Mouse (Mus musculus) 416B (cell line): ENCODE measurements around the gene Abi3bp.

Experiments
- DNase-seq: peaks from one replicate; pipeline ENCODE4 v3.0.0; 2011; ENCODE audit warnings: low read depth

The Abi3bp gene

DNA sequence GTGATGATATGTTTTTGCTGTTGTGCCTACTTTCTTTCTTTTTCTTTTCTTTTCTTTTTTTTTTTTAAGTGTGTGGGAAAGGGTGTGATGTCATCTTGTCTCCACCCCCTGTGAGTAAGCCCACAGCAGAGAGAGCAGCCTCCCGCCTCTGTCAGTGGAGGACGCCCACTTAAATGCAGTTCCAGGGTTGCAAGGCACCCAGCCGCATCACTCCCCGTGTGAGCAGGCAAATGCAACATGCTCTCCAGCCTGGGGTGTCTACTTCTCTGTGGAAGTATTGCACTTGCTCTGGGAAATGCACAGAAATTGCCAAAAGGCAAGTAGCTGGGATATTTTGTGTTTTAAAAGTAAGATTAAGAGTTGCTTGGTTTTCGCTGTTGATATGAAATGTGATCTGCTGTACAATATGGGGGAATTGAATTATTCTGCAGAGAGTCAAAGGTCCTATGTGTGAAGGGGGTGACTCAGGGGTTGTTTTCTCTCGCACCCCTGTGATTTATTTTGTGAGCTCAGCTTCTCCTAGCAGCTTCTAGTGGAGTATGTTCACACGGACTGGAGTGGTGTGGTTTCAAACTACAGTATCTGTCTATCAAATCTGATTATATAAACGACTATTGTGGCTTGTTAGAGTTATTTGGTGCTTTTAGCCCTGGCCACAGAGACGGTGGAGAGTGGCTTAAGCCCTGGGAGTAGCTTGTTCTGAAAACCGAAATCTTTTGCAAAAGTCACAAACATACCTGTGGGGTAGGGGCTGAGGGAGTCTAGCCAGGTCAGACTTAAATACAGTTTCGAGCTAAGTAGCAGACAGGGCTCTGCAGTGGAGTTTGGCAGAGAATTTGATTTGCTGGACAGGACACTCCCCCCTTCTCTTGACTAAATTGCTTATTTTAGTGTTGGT lies at the start of gene Abi3bp:
Gene Abi3bp (plus strand): TSS at position 202 of the 898 bp plus-strand sequence.
- DNase-seq = no peak

DNA sequence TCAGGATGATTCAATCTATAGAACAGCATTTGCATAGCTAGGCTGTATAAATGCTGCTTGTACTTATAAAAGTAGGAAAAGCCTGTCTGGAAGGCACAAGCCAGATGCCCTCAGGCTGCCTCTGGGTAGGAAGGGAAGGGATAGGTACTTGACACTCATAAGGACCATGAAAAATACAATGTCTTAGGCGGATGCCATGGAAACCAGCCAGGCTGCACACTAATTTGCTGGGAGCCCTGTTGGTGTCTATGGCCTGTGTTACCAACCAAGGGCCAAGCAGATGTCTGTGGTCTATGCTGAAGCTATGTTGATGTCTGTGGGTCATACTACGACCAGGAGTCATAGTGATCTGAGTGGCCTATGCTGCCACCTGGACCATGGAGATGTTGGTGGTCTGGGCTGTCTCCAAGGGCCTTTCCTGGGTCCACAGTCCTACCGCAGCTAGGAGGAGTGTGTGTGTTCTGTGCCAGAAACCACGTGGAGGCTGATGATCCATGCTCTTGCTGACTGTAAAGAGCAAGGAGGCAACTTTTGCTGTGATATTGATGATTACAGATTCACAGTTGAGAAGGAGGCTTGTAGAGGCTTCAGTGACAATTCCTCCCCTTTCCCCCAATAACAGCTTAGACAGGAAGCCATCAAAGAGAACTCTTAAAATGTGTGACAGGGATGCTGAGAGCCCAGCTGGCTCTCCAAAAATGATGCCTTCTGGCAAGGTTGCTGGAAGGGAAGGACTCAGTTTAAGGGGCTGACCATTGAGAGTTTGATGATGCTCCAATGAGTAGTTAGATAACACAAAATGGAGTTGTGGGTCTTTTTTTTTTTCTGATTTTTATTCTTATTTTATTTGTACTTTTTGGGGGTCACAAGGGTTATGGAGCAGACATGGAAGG lies 42.1 kb upstream of the Abi3bp start:
- no peak for DNase-seq

DNA sequence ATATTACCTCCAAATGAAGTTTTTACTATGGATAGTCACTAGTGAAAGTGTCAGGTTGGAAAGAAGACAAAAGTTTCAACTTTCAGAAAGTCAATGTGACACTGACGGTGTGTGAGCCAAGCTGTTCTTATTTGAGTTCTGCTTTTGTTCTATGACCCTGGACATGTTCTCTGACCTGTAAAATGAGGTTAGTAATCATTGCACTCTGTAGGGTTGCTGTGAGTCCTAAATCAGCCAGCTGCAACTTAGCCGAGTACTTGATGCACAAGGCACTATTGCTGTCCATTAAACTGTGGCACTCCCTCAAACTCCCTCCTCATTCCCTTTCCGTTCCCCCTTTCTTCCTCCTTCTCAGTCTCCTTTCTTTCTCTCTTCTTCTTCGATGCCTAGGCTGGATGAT lies 37.4 kb upstream of the Abi3bp start:
- no peak for DNase-seq

DNA sequence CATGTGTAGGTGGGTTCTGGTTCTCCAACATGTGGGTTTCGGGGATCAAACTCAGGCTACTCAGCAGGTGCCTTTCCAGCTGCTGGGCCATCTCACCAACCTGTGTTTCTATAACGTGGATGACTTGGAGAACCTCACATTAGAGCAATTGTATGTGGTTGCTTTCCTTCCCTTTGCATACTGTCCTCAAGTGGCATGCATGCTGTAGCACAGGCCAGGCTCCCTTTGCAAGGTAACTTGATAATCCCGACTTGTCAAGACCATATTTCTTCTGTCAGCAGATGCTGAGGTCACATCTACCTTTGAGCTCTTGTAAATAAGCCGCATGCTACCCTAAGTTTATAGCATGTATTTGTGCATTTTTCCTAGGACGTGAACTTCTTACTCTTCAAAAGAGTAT lies 36.6 kb upstream of the Abi3bp start:
- DNase-seq = no peak

DNA sequence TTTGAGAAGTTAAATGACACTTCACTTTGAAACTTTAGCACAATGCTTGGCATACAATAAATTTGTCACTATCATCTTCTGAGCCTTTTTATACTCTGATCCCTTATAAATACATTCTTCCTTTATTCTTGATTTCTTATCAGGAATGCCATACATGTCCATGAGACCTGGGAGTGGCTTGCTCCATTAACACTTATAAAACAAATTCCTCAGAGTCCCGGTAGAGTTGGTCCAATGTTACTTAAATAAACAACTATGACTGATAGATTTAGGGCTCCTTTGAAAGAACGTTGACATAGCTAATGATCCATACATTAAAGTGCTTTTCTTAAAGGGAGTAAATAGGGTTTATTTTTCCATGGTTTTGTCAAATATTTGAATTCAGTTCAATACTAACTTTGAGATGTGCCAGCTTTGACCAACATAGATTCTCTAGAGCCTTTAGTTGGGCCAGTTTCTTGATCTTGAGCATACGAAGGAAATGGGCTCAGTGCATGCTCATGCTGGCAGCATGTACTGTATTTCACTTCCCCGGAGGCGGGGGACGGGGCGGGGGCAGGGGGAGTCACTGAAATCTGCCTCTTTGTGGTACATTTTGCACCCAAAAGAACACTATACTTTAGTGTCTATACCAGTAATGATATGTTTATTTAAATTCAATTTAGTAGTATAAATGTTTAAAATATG lies 35.9 kb upstream of the Abi3bp start:
- DNase-seq = no peak

DNA sequence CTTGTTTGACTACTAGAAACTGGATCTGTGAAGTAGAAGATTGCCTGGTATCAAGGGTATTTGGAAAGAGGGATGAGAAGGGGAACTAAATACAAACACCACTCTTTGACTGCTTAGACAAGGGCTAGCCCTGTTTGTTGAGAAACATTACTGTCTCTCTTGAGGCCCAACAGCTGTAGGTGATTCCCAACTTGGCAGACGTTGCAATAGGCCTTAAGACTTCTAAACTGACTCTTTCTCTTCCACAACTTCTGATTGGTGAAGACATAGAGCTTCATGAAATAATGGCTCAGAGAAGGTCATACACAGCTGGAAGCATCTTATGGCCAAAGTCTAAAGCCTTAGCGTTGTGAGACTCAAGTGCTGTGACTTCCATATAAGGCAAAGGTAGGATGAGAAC lies 26.2 kb upstream of the Abi3bp start:
- no peak for DNase-seq

DNA sequence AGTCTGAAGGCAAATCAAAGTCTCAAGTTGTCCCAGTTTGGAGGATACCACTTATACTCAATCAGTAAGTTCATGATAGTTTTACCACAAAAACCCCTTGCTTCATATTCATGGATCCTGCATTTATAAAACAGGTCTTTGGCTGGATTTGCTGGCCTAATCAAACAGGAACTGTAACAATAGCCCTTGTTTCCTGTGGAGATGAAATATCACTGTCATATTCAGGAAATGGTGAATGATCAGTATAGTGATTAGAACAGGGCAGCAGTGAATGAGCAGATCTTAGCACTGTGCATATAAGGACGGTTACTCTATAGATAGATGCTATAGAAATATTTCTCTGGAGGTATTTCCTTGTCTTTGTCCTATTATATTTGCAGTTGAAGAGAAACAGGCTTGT lies 25.8 kb upstream of the Abi3bp start:
- peak; percentile 10 for DNase-seq

DNA sequence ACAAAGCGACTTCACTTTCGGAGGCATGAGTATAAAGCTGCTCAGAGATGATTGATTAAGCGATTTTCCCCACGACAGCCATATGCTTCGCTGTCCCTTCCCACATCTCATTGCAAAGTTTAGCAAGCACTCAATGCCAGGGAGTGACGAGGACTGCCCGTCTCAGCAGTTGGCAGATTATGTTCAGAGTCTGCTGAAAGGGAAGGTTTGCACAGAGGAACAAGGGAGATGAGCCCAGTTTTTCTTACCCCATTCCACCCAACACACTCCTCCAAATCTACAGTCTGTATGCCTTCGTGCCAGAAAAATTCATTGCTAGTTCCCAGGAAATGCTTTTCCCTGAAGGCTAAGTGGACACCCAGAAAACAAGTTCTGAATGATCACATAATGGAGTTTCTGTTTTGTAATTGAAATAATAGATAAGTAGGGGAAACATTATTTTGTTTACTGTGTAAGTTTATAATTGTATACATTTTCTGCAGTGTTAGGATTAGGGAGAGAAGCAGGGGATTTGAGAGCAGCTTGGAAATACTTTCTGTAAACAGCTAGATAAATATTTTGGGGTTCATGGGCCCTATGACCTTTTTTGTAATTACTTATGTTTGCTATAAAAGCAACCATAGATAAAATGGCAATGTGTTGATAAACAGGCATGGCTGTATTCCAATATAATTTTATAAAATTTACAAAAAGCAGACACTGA lies 19.5 kb upstream of the Abi3bp start:
- DNase-seq = no peak

DNA sequence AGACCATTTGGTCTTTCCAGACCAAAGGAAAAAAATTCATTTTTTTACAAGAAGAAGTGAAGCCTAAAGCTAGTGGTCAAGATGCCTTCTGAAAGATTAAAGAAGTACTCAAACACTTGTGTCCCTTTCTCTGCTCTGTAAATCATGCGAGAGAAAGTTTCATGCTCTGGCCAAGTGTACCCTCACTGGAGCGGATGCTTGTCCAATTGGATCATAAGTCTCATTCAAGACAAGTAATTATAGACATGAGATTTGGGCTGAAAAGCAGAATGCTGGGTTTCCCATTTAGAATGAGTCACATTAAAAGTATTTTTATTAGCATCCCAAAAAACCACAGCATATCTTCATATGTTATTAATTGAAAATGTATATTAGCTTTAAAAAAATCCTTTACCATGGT lies 4.5 kb upstream of the Abi3bp start:
- DNase-seq = no peak

DNA sequence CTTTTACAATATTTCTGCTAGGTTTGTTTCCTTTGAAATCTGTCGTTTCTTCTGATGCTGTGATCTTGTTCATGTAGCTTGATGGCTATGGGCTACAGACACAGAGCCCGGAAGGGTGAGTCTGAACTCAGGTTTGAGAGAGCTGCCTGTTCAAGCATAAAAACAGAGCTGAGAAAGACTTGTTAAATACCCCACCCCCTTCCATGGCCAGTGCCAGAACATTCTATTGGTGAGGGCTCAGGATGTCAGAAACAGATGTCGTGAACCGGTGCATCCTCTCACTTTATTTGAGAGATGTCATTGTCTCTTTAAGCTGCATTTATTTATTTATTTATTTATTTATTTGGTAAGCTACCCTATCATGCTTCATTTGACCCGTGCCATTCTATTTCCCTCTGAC lies 2.0 kb upstream of the Abi3bp start:
- DNase-seq = no peak

DNA sequence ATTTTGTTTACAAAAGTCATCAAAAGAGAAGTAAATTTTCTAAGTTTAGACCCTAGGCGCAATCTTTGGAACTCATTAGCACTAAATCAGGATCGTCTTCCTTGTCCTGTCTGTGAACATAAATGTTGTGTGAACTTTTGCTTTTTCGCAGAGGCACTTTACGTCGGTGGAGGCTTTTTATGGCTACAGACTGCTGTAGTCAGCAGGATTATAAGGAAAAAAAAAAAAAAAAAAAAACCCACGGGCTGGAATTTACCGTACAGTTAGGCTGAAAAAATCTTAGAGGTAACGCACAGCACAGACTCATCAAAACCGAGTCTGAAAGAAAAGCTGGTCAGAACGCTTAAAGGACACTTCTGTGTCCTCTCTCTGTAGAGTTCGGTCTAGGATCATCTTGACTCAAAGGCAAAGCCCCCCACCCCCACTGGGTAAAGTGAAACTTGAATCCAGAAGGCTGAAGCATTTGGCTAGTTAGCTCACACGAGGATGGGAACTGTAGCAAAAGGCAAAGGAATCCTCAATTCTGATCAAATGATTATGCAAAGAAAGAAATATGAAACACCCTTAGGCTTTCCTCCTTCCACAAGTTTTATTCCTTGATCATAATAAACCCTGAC lies 1.0 kb downstream of the Abi3bp start:
- DNase-seq = no peak

DNA sequence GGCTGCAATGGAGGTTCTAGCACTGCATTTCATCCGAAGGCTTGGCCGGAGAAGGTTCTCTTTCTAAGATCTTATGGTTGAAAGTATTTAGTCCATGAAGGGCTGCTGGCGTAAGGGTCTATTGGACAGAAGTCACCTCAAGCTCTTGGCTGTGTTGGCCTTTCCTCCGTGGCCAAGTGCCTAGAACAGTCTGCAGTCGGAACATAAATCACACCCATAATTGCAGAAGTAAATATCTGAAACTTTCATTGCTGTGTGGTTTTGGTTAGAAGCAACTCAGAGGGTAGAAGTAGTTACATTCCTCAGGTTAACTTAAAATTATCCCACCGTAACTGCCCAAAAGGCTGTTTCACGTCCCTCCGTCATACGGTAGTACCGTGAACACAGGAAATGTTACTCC lies 5.8 kb downstream of the Abi3bp start:
- no peak for DNase-seq

DNA sequence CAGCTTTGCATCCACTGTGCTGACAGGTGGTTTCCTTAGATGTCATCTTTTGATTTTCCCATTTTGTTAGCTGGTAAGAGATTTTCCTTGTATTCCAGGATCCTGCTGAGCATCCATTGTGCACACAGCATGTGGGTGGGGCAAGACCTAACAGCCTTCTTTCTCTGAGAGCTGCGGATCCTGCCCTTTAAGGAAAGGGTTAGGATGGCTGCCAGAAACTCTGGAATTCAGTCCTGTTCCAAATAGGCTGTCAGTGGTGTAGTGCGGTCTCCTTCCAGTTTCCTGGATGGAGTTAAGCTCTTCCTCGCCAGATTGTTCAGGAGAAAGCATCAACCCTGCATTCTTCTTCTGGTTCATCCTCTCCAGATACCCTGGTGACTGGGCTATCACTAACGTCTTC lies 8.8 kb downstream of the Abi3bp start:
- no peak for DNase-seq

DNA sequence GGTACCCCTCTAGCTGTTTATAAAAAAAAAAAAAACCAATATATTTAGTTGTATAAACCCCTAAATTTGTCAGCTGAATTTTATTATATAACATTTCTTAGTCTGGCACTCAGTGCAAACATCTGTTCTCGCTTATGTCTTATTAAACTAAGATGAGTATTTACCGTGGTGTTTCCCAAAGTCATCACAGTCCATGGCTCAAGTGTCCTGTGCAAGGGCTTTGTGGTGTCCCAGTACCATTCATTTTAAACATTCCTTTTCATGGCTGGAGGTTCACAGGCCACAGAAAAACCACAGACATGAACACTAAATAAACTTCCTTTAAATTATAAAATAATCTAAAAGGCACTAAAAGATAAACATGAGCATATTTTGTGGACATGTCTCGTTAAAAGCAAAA lies 13.2 kb downstream of the Abi3bp start:
- DNase-seq = no peak

DNA sequence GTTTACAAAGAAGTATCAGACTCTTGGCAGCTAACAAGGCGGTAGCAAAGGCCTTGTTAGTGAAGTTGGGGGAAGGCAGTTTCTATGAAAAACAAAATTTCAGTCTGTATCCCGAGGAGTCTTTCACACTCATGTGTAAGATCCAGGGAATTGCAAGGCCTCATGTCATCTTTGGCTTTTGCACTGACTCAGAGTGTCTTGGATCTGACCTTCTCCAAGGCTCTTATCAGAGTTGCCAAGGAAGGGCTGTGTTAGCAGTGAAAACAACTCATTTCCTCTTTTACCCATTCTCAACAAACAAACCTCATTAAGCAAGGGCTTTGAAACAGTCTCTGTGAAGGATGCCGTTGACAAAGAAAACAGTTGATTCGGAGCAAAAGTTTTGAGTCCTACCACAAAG lies 17.6 kb downstream of the Abi3bp start:
- DNase-seq = no peak

DNA sequence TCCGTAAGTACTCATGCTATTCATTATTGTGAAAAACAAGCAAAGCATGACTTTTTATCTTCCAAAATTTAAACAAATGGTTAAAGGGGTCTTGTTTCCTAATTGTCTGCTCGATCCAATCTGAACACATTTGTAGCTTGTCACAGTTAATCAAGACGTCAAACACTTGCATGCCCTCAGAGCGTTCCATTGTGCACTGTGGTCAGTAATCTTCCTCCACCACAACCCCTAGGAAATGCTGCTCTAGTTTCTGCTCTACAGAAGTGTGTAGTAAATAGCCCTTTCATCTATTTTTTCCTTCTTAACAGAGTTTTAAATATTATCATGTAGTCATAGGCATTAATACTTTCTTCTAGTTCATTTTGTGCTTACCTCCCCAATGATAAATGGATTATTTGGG lies 19.1 kb downstream of the Abi3bp start:
- DNase-seq = no peak

DNA sequence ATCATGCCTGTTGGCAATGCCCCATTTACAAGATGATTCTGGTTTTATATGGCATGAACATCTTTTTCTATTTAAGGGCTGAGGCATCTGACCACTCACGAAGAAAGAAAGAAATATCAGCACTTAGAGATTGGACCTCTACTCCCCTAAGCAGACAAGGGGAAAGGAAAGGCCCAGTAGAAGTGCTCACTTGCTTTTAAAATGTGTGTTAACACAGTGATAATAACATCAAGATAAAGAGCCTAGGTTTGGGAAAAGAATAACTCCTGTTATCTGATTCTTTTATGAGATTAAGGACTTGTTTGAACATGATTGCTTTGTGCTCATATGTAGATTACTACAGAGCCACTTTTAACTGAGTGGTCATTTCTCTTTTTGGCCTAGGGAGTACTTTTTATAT lies 21.0 kb downstream of the Abi3bp start:
- no peak for DNase-seq

DNA sequence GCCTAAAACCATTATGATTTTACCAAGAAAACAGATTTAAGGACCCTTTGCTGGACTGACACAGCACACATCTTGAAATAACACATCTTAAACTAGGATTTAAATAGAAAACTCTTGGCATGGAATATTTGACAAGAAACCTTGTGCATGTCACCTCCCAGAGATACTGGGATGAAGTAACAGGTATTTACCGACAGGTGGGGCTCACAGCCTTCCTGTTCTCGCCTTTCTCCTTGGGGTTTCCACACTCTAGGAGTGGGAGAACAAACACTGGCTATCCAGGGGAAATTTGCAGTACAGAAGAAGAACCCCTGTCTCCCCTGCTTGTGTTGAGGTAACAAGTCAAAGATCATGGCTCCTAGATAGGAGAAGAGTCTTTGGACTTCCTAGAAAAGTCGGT lies 22.8 kb downstream of the Abi3bp start:
- DNase-seq = no peak

DNA sequence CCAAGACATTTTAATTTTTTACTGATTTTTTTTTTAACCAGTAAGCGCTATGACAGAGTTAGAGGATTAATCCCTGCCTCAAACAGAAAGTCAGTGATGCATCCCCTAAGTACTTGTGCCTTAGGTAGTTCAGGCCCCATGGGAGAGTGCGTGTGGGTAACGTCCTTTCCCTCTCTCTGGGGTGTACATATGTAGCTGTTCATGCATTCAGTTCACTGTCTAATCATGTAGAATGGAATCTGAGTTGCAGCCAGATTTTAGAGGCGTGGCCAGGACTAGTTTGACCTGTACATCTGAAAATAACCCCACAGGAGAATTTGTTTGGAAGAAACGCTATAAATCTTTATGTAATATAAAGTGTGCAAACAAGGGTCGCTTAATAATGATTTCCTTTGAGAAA lies 23.4 kb downstream of the Abi3bp start:
- no peak for DNase-seq

DNA sequence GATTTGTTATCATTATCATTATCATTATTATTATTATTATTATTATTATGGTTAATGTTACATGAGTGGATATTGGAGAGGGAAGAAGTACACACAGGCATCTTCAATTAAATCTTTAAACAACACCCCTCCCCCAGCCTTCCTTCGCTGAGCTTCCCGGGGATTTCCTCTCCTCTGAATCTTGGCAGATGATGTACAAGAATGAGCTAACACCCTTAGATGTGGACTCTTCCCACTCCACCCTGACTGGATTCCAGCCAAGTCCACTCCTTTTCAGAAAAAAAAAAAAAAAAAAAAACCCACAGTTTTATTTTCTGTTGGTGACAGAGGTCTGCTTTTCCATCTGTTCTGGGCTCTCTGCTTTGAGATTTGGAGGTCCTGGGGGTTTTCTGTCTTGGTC lies 23.8 kb downstream of the Abi3bp start:
- no peak for DNase-seq

DNA sequence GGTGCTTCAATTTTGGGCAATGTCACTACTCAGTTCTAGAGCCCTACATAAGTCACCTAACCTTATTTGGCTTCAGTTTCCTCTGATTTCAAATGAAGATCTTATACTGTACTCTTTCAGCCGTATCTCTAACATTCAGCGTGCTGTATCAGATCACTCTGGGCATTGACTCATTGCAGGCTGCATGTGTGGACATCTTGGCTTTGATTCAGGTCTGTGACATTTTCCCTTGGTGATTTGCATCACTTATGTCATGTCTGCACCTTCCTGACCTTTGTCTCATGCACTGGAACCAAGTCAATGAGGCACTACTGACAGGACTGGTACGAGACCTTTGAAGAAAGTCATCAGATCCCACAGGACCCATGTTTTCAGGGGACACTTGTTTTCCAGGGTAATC lies 24.5 kb downstream of the Abi3bp start:
- DNase-seq = no peak

DNA sequence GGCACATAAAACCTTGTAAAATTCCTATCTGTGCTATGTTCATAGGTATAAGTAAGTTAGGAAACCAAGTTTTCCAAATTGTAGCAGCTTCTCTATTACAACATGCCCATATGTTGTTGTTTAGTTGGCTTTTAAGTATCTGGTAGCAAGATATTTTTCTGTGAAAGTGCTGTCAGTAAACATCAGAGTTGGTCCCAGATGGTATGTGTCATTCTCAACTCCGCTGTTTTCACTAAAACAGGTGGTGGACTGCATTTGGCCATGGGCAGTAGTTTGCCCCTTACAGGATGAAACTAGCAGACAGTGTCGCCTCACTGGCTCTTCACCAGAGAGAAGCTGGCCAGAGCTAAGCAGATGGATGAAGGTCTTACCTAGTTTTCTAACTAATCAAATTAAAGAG lies 26.3 kb downstream of the Abi3bp start:
- no peak for DNase-seq
